Mouse (Mus musculus): ENCODE measurements around the gene Snca. TPM values are rescaled to one million over a fixed set of nuclear protein-coding genes. Genes with fewer than 3 reads are reported as not detected.

Gene Snca
- polyA plus RNA-seq, 1 experiment, result 0.51 TPM

- no peaks in the 10 kb centered on the region for H3K36me3 ChIP-seq (ENCODE audit: control insufficient read depth, insufficient read depth, low read length)
- no peak overlapping the region for H3K4me3 ChIP-seq (ENCODE audit: low read depth, low read length)
- no peaks in the 10 kb centered on the region for H3K4me1 ChIP-seq (ENCODE audit: control insufficient read depth, insufficient read depth, insufficient read length, low read length)
- H3K27me3 ChIP-seq (ENCODE audit: control insufficient read depth, insufficient read depth, low read length), result no peaks in the 10 kb centered on the region
- H3K27ac ChIP-seq (ENCODE audit: insufficient read depth, low read depth, low read length), result no peak overlapping the region
- no peak for TF ChIP-seq POLR2A (IDR thresholded peaks at IDR 0.05; ENCODE audit: low read depth, low read length)
- no peak for TF ChIP-seq CTCF (IDR thresholded peaks at IDR 0.05; ENCODE audit: extremely low read depth, insufficient read length, insufficient replicate concordance, low read depth, low read length)
- 92% methylated on average over 4 of the region's 4 CpGs for WGBS
Measured at GRCm38 (mm10) chr6:60762864-60763263, 66.8 kb downstream of the Snca start.

- H3K4me3 ChIP-seq (ENCODE audit: low read depth, low read length), result no peak overlapping the region
- H3K36me3 ChIP-seq (ENCODE audit: control insufficient read depth, insufficient read depth, low read length), result no peaks in the 10 kb centered on the region
- H3K4me1 ChIP-seq (ENCODE audit: control insufficient read depth, insufficient read depth, insufficient read length, low read length), result no peaks in the 10 kb centered on the region
- WGBS, result 28% methylated on average over 2 of the region's 2 CpGs
- no peak overlapping the region for H3K27ac ChIP-seq (ENCODE audit: insufficient read depth, low read depth, low read length)
- H3K27me3 ChIP-seq (ENCODE audit: control insufficient read depth, insufficient read depth, low read length), result no peaks in the 10 kb centered on the region
- TF ChIP-seq POLR2A (IDR thresholded peaks at IDR 0.05; ENCODE audit: low read depth, low read length) (no peak), CTCF (IDR thresholded peaks at IDR 0.05; ENCODE audit: extremely low read depth, insufficient read length, insufficient replicate concordance, low read depth, low read length) (no peak)
Measured at GRCm38 (mm10) chr6:60761710-60762109, 67.9 kb downstream of the Snca start.

- TF ChIP-seq CTCF (IDR thresholded peaks at IDR 0.05; ENCODE audit: extremely low read depth, insufficient read length, insufficient replicate concordance, low read depth, low read length), result no peak
- TF ChIP-seq POLR2A (IDR thresholded peaks at IDR 0.05; ENCODE audit: low read depth, low read length), result no peak
- no peaks in the 10 kb centered on the region for H3K36me3 ChIP-seq (ENCODE audit: control insufficient read depth, insufficient read depth, low read length)
- 68% methylated on average over 1 of the region's 1 CpGs for WGBS
- no peaks in the 10 kb centered on the region for H3K27me3 ChIP-seq (ENCODE audit: control insufficient read depth, insufficient read depth, low read length)
- H3K4me1 ChIP-seq (ENCODE audit: control insufficient read depth, insufficient read depth, insufficient read length, low read length), result no peaks in the 10 kb centered on the region
- no peak overlapping the region for H3K27ac ChIP-seq (ENCODE audit: insufficient read depth, low read depth, low read length)
- no peak overlapping the region for H3K4me3 ChIP-seq (ENCODE audit: low read depth, low read length)
Measured at GRCm38 (mm10) chr6:60754975-60755374, 74.7 kb downstream of the Snca start.

GRCm38 (mm10) chr6:60745965-60746364 is 83.7 kb downstream of the Snca start:
- TF ChIP-seq CTCF (IDR thresholded peaks at IDR 0.05; ENCODE audit: extremely low read depth, insufficient read length, insufficient replicate concordance, low read depth, low read length), result no peak
- TF ChIP-seq POLR2A (IDR thresholded peaks at IDR 0.05; ENCODE audit: low read depth, low read length), result no peak
- Histone ChIP-seq H3K4me1 (ENCODE audit: control insufficient read depth, insufficient read depth, insufficient read length, low read length) (peaks cover 2% of the 10 kb centered on the region; the same call in 1 of the 2 replicates), H3K36me3 (ENCODE audit: control insufficient read depth, insufficient read depth, low read length) (no peaks in the 10 kb centered on the region), H3K27me3 (ENCODE audit: control insufficient read depth, insufficient read depth, low read length) (no peaks in the 10 kb centered on the region), H3K4me3 (ENCODE audit: low read depth, low read length) (no peak overlapping the region), H3K27ac (ENCODE audit: insufficient read depth, low read depth, low read length) (no peak overlapping the region)

GRCm38 (mm10) chr6:60741427-60742071 is 88.1 kb downstream of the Snca start:
- TF ChIP-seq POLR2A (IDR thresholded peaks at IDR 0.05; ENCODE audit: low read depth, low read length) (no peak), CTCF (IDR thresholded peaks at IDR 0.05; ENCODE audit: extremely low read depth, insufficient read length, insufficient replicate concordance, low read depth, low read length) (no peak)
- no peak overlapping the region for H3K4me3 ChIP-seq (ENCODE audit: low read depth, low read length)
- no peaks in the 10 kb centered on the region for H3K27me3 ChIP-seq (ENCODE audit: control insufficient read depth, insufficient read depth, low read length)
- no peaks in the 10 kb centered on the region for H3K36me3 ChIP-seq (ENCODE audit: control insufficient read depth, insufficient read depth, low read length)
- 90% methylated on average over 2 of the region's 2 CpGs for WGBS
- no peak overlapping the region for H3K27ac ChIP-seq (ENCODE audit: insufficient read depth, low read depth, low read length)
- H3K4me1 ChIP-seq (ENCODE audit: control insufficient read depth, insufficient read depth, insufficient read length, low read length), result peaks cover 2% of the 10 kb centered on the region; the same call in 1 of the 2 replicates

GRCm38 (mm10) chr6:60739776-60740175 is 89.9 kb downstream of the Snca start:
- Histone ChIP-seq H3K36me3 (ENCODE audit: control insufficient read depth, insufficient read depth, low read length) (no peaks in the 10 kb centered on the region), H3K4me3 (ENCODE audit: low read depth, low read length) (no peak overlapping the region), H3K27me3 (ENCODE audit: control insufficient read depth, insufficient read depth, low read length) (no peaks in the 10 kb centered on the region), H3K4me1 (ENCODE audit: control insufficient read depth, insufficient read depth, insufficient read length, low read length) (no peaks in the 10 kb centered on the region), H3K27ac (ENCODE audit: insufficient read depth, low read depth, low read length) (no peak overlapping the region)
- whole genome bisulfite sequencing, result 15% methylated on average over 1 of the region's 1 CpGs
- TF ChIP-seq CTCF (IDR thresholded peaks at IDR 0.05; ENCODE audit: extremely low read depth, insufficient read length, insufficient replicate concordance, low read depth, low read length) (no peak), POLR2A (IDR thresholded peaks at IDR 0.05; ENCODE audit: low read depth, low read length) (no peak)

GRCm38 (mm10) chr6:60731164-60731563 is 98.5 kb downstream of the Snca start:
- no peaks in the 10 kb centered on the region for H3K36me3 ChIP-seq (ENCODE audit: control insufficient read depth, insufficient read depth, low read length)
- H3K27me3 ChIP-seq (ENCODE audit: control insufficient read depth, insufficient read depth, low read length), result no peaks in the 10 kb centered on the region
- no peak overlapping the region for H3K4me3 ChIP-seq (ENCODE audit: low read depth, low read length)
- no peak for TF ChIP-seq POLR2A (IDR thresholded peaks at IDR 0.05; ENCODE audit: low read depth, low read length)
- no peak for TF ChIP-seq CTCF (IDR thresholded peaks at IDR 0.05; ENCODE audit: extremely low read depth, insufficient read length, insufficient replicate concordance, low read depth, low read length)
- H3K27ac ChIP-seq (ENCODE audit: insufficient read depth, low read depth, low read length), result no peak overlapping the region
- H3K4me1 ChIP-seq (ENCODE audit: control insufficient read depth, insufficient read depth, insufficient read length, low read length), result no peaks in the 10 kb centered on the region
- WGBS, result 48% methylated on average over 2 of the region's 2 CpGs

Measured in small intestine, adult 2 months (tissue).